Mouse (Mus musculus) midbrain, embryonic 10.5 days (tissue): Measurements from ENCODE around the gene Thap11. TPM values are rescaled to one million over a fixed set of nuclear protein-coding genes. Genes with fewer than 3 reads are reported as not detected.
A peak's percentile ranks its signal among the peaks of the same experiment; 100 is the strongest.

Experiments
- DNase-seq: peaks from one replicate; pipeline ENCODE4 v3.0.0-alpha.2; 2017; ENCODE audit warnings: low spot score
- H3K27ac ChIP-seq: fragments of 300-500 bp; sonication (generic); replicated peaks from 2 replicates; pipeline ENCODE4 v1.5.1; 2016; ENCODE audit warnings: mild to moderate bottlenecking
- H3K27me3 ChIP-seq: fragments of 300-500 bp; sonication (generic); 2 replicates; pipeline ENCODE4 v1.6.1; 2016; ENCODE audit warnings: low read depth, mild to moderate bottlenecking; ENCODE audit not compliant: poor library complexity, severe bottlenecking
- H3K36me3 ChIP-seq: fragments of 300-500 bp; sonication (generic); 2 replicates; pipeline ENCODE4 v1.6.1; 2016; ENCODE audit warnings: mild to moderate bottlenecking, moderate library complexity
- H3K4me1 ChIP-seq: fragments of 300-500 bp; sonication (generic); 2 replicates; pipeline ENCODE4 v1.6.1; 2016
- H3K4me3 ChIP-seq: fragments of 300-500 bp; sonication (generic); 2 replicates; pipeline ENCODE4 v1.5.1; 2016; ENCODE audit warnings: mild to moderate bottlenecking, moderate library complexity
- H3K9me3 ChIP-seq: fragments of 300-500 bp; sonication (generic); replicated peaks from 2 replicates; pipeline ENCODE4 v1.6.1; 2016; ENCODE audit warnings: mild to moderate bottlenecking
- WGBS: fragments of 180-500 bp; shearing (Covaris S2); methylation state at CpG from one replicate; pipeline ENCODE4 v1.1.7; 2016; 5-methylcytosine and 5-hydroxymethylcytosine counted together
- polyA plus RNA-seq: library from polyadenylated mRNA; unstranded; fragments of >200 nt; fragmentation: Nextera tagmentation; extraction: Ambion mirVana; gene quantifications from 2 replicates; pipeline ENCODE4 v1.2.1, GENCODE M21; 2016

Gene Thap11
- polyA plus RNA-seq: 82.2 and 88.1 TPM in 2 replicates

GRCm38 (mm10) chr8:105854715-105855216 lies at the start of gene Thap11:
Gene Thap11, plus strand, starts transcription at chr8:105855132.
- Histone ChIP-seq H3K9me3 (no peaks in the 10 kb centered on the region), H3K4me1 (peaks cover 63% of the 10 kb centered on the region), H3K4me3 (peak within 1 kb of the TSS; percentile 88), H3K27ac (peak within 1 kb of the TSS; percentile 94), H3K27me3 (no peaks in the 10 kb centered on the region), H3K36me3 (peaks cover 21% of the 10 kb centered on the region)
- WGBS: under 1% methylated on average over 43 of the region's 43 CpGs
- DNase-seq: peak; percentile 96

GRCm38 (mm10) chr8:105805346-105805745 lies 49.6 kb upstream of the Thap11 start:
- peaks cover 38% of the 10 kb centered on the region for H3K36me3 ChIP-seq
- no peak for DNase-seq
- whole genome bisulfite sequencing: 82% methylated on average over 3 of the region's 3 CpGs
- no peaks in the 10 kb centered on the region for H3K9me3 ChIP-seq
- no peaks in the 10 kb centered on the region for H3K27me3 ChIP-seq
- H3K4me1 ChIP-seq: no peaks in the 10 kb centered on the region
- H3K27ac ChIP-seq: no peak overlapping the region
- H3K4me3 ChIP-seq: no peak overlapping the region

- Histone ChIP-seq H3K9me3 (no peaks in the 10 kb centered on the region), H3K4me3 (no peak overlapping the region), H3K36me3 (peaks cover 44% of the 10 kb centered on the region), H3K27me3 (no peaks in the 10 kb centered on the region), H3K27ac (no peak overlapping the region), H3K4me1 (no peaks in the 10 kb centered on the region)
- 96% methylated on average over 1 of the region's 1 CpGs for WGBS
- DNase-seq: no peak
Measured at GRCm38 (mm10) chr8:105805964-105806363, 49.0 kb upstream of the Thap11 start.

- H3K9me3 ChIP-seq: no peaks in the 10 kb centered on the region
- 92% methylated on average over 5 of the region's 5 CpGs for WGBS
- no peak overlapping the region for H3K4me3 ChIP-seq
- no peaks in the 10 kb centered on the region for H3K4me1 ChIP-seq
- peaks cover 62% of the 10 kb centered on the region for H3K36me3 ChIP-seq
- H3K27me3 ChIP-seq: no peaks in the 10 kb centered on the region
- H3K27ac ChIP-seq: no peak overlapping the region
- DNase-seq: no peak
Measured at GRCm38 (mm10) chr8:105807766-105808165, 47.2 kb upstream of the Thap11 start.

- H3K9me3 ChIP-seq: no peaks in the 10 kb centered on the region
- no peak overlapping the region for H3K27ac ChIP-seq
- DNase-seq: no peak
- 92% methylated on average over 2 of the region's 2 CpGs for WGBS
- no peaks in the 10 kb centered on the region for H3K4me1 ChIP-seq
- H3K4me3 ChIP-seq: no peak overlapping the region
- H3K36me3 ChIP-seq: peaks cover 62% of the 10 kb centered on the region
- no peaks in the 10 kb centered on the region for H3K27me3 ChIP-seq
Measured at GRCm38 (mm10) chr8:105808480-105808879, 46.5 kb upstream of the Thap11 start.

- no peak overlapping the region for H3K4me3 ChIP-seq
- H3K27ac ChIP-seq: no peak overlapping the region
- H3K36me3 ChIP-seq: peaks cover 58% of the 10 kb centered on the region
- H3K9me3 ChIP-seq: no peaks in the 10 kb centered on the region
- H3K4me1 ChIP-seq: no peaks in the 10 kb centered on the region
- DNase-seq: no peak
- no peaks in the 10 kb centered on the region for H3K27me3 ChIP-seq
- WGBS: 90% methylated on average over 6 of the region's 6 CpGs
Measured at GRCm38 (mm10) chr8:105810245-105810786, 44.6 kb upstream of the Thap11 start.

GRCm38 (mm10) chr8:105811061-105811460 lies 43.9 kb upstream of the Thap11 start:
- no peak overlapping the region for H3K27ac ChIP-seq
- H3K4me1 ChIP-seq: no peaks in the 10 kb centered on the region
- no peaks in the 10 kb centered on the region for H3K9me3 ChIP-seq
- no peak for DNase-seq
- WGBS: 93% methylated on average over 10 of the region's 10 CpGs
- H3K27me3 ChIP-seq: no peaks in the 10 kb centered on the region
- H3K4me3 ChIP-seq: no peak overlapping the region
- peaks cover 60% of the 10 kb centered on the region for H3K36me3 ChIP-seq

GRCm38 (mm10) chr8:105811543-105811942 lies 43.4 kb upstream of the Thap11 start:
- WGBS: 79% methylated on average over 3 of the region's 3 CpGs
- no peaks in the 10 kb centered on the region for H3K9me3 ChIP-seq
- H3K4me3 ChIP-seq: no peak overlapping the region
- H3K4me1 ChIP-seq: no peaks in the 10 kb centered on the region
- H3K36me3 ChIP-seq: peaks cover 59% of the 10 kb centered on the region
- no peak overlapping the region for H3K27ac ChIP-seq
- H3K27me3 ChIP-seq: no peaks in the 10 kb centered on the region
- no peak for DNase-seq

GRCm38 (mm10) chr8:105812511-105812910 lies 42.4 kb upstream of the Thap11 start:
- no peak for DNase-seq
- no peaks in the 10 kb centered on the region for H3K9me3 ChIP-seq
- H3K27me3 ChIP-seq: no peaks in the 10 kb centered on the region
- H3K27ac ChIP-seq: no peak overlapping the region
- no peak overlapping the region for H3K4me3 ChIP-seq
- peaks cover 58% of the 10 kb centered on the region for H3K36me3 ChIP-seq
- 86% methylated on average over 5 of the region's 5 CpGs for WGBS
- no peaks in the 10 kb centered on the region for H3K4me1 ChIP-seq

GRCm38 (mm10) chr8:105813241-105813640 lies 41.7 kb upstream of the Thap11 start:
- Histone ChIP-seq H3K4me3 (no peak overlapping the region), H3K27me3 (no peaks in the 10 kb centered on the region), H3K36me3 (peaks cover 64% of the 10 kb centered on the region), H3K9me3 (no peaks in the 10 kb centered on the region), H3K27ac (no peak overlapping the region), H3K4me1 (no peaks in the 10 kb centered on the region)
- DNase-seq: no peak
- 95% methylated on average over 6 of the region's 6 CpGs for WGBS

- WGBS: 86% methylated on average over 3 of the region's 3 CpGs
- no peaks in the 10 kb centered on the region for H3K9me3 ChIP-seq
- H3K27ac ChIP-seq: no peak overlapping the region
- H3K36me3 ChIP-seq: peaks cover 83% of the 10 kb centered on the region
- DNase-seq: no peak
- no peaks in the 10 kb centered on the region for H3K4me1 ChIP-seq
- H3K27me3 ChIP-seq: no peaks in the 10 kb centered on the region
- no peak overlapping the region for H3K4me3 ChIP-seq
Measured at GRCm38 (mm10) chr8:105819659-105820058, 35.3 kb upstream of the Thap11 start.

GRCm38 (mm10) chr8:105820925-105821324 lies 34.0 kb upstream of the Thap11 start:
- peaks cover 7% of the 10 kb centered on the region for H3K4me1 ChIP-seq
- H3K27me3 ChIP-seq: no peaks in the 10 kb centered on the region
- DNase-seq: no peak
- no peak overlapping the region for H3K4me3 ChIP-seq
- H3K36me3 ChIP-seq: peaks cover 88% of the 10 kb centered on the region
- 89% methylated on average over 1 of the region's 1 CpGs for WGBS
- H3K9me3 ChIP-seq: no peaks in the 10 kb centered on the region
- no peak overlapping the region for H3K27ac ChIP-seq

GRCm38 (mm10) chr8:105825506-105825905 lies 29.4 kb upstream of the Thap11 start:
- Histone ChIP-seq H3K27ac (no peak overlapping the region), H3K36me3 (peaks cover 55% of the 10 kb centered on the region), H3K9me3 (no peaks in the 10 kb centered on the region), H3K4me1 (peaks cover 20% of the 10 kb centered on the region), H3K27me3 (no peaks in the 10 kb centered on the region), H3K4me3 (peak overlapping the region; percentile 97)
- 91% methylated on average over 4 of the region's 4 CpGs for WGBS
- no peak for DNase-seq
